Mouse (Mus musculus) testis, adult 2 months (tissue): ENCODE results near the gene Radil. TPM values are rescaled to one million over a fixed set of nuclear protein-coding genes. Genes with fewer than 3 reads are reported as not detected.

Source experiments
- H3K27ac ChIP-seq: fragments of 200-500 bp; 2 replicates; pipeline ENCODE4 v1.5.1; 2012; ENCODE audit warnings: low read depth, low read length; ENCODE audit not compliant: control insufficient read depth, insufficient read depth
- H3K27me3 ChIP-seq: fragments of 200-500 bp; 2 replicates; pipeline ENCODE4 v1.6.1; 2012; ENCODE audit warnings: mild to moderate bottlenecking, low read length, moderate library complexity; ENCODE audit not compliant: control insufficient read depth, insufficient read depth
- H3K36me3 ChIP-seq: fragments of 200-500 bp; 2 replicates; pipeline ENCODE4 v1.6.1; 2012; ENCODE audit warnings: mild to moderate bottlenecking, low read length; ENCODE audit not compliant: control insufficient read depth, insufficient read depth
- H3K4me1 ChIP-seq: fragments of 200-500 bp; 2 replicates; pipeline ENCODE4 v1.6.1; 2012; ENCODE audit warnings: low read length; ENCODE audit not compliant: control insufficient read depth, insufficient read depth
- H3K4me3 ChIP-seq: fragments of 200-500 bp; 2 replicates; pipeline ENCODE4 v1.5.1; 2012; ENCODE audit warnings: low read depth, mild to moderate bottlenecking, low read length, moderate library complexity, mixed read lengths; ENCODE audit not compliant: control insufficient read depth
- CTCF ChIP-seq: fragments of 200-500 bp; IDR thresholded peaks from 2 replicates; pipeline ENCODE4 v1.5.1; 2012; ENCODE audit warnings: low read depth, mild to moderate bottlenecking, inconsistent platforms, low read length, moderate library complexity; ENCODE audit not compliant: control insufficient read depth, insufficient read depth, insufficient replicate concordance
- POLR2A ChIP-seq: fragments of 200-500 bp; IDR thresholded peaks from 2 replicates; pipeline ENCODE4 v1.6.1; 2012; ENCODE audit warnings: low read depth, mild to moderate bottlenecking, inconsistent platforms, low read length, moderate library complexity; ENCODE audit not compliant: control insufficient read depth
- polyA plus RNA-seq: library from polyadenylated mRNA; depleted of rRNA; stranded (reverse); fragments of >200 nt; gene quantifications from 2 replicates; pipeline ENCODE4 v1.2.3, GENCODE M21; 2012

Gene Radil
- polyA plus RNA-seq, 1 experiment: 38.2 TPM

DNA sequence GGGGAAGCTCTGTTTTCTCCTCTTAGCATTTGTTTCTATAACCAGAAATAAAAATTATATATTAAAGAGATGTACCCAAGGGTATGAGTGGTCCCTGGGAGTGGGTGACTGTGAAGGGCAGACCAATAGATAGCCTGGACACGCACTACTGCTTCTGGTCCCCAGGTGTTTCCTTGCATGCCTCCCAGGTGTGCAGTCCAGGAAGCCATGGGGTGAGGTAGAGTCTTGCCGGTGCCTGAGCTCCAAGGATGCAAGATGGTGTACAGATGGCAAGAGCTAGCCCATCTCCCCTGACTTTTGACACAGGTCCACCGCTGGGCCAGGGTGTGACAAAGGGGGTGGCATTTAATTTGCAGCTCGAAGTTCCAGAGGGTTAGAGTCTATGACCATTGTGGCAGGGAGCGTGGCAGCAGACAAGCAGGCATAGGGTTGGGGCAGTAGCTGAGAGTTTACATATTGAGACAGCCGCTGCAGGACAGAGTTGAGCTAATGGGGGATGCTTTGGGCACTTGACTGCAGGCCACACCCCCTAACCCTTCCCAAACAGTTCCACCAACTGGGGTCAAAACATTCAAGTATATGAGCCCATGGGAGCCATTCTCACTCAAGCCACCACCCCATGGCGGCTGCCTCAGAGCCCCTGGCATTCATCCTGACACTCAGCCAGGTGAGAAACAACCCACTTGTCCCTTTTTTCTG lies 88.8 kb downstream of the Radil start:
- H3K4me3 ChIP-seq: no peak overlapping the region
- TF ChIP-seq CTCF: no peak
- no peak for TF ChIP-seq POLR2A
- no peak overlapping the region for H3K27ac ChIP-seq
- no peaks in the 10 kb centered on the region for H3K36me3 ChIP-seq
- no peaks in the 10 kb centered on the region for H3K27me3 ChIP-seq
- H3K4me1 ChIP-seq: peaks cover 15% of the 10 kb centered on the region

DNA sequence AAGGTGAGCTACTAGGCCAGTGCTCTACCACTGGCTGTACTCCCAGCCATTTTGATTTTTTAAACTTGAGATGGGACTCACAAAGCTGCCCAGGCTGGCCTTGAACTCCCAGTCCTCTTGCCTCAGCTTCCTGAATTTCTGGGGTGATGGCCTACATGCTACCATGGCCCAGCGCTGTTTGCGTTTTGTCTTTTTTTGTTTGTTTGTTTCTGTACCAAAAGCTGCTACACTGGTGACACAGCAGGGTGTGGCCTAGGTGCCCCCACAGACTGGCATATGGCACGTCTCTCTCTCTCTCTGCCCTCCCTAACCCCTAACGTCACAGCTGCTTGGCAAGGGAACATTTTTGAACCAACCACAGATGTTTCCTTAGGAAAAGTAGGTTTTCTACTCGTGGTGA lies 91.1 kb downstream of the Radil start:
- Histone ChIP-seq H3K36me3 (no peaks in the 10 kb centered on the region; the same call in 1 of the 2 replicates), H3K27ac (no peak overlapping the region), H3K4me1 (peaks cover 13% of the 10 kb centered on the region), H3K4me3 (no peak overlapping the region), H3K27me3 (no peaks in the 10 kb centered on the region)
- TF ChIP-seq CTCF: no peak
- TF ChIP-seq POLR2A: no peak

DNA sequence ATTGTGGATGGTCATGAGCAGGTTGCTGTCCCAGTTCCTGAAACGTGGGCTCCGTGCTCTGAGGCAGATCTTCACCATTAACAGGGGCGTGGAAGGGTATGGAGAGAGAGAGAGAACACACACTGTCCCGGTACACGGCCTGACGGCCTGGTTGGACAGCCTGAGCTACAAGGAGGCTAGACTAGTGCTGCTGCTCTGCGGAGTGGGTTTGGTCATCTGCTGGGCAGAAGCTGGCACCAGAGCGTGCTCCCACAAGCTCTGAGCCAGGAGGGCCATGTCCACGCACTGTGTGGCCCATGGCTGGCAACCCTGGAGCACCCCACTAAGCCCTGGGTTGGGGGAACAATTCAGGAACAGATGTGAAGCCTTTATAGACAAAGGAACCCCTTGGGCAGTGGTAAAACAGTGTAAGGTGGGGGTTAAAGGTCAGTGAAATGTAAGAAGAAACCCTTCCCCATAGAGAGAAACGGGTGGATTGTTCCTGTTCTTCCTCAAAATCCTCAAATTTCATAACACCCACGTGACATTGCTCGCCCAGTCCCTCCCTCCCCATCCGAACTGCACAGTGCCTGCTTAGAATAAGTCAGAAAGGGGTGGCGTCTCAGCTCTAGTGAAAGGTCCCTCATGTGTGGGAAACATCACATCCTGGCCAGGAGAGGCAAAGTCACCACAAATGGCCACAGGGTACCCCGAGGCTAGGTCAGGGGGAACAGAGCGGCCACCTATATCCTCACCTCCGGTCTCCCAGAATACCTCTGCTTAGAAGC lies 91.9 kb downstream of the Radil start:
- no peak for TF ChIP-seq CTCF
- Histone ChIP-seq H3K4me3 (no peak overlapping the region), H3K36me3 (no peaks in the 10 kb centered on the region; the same call in 1 of the 2 replicates), H3K4me1 (peaks cover 8% of the 10 kb centered on the region), H3K27ac (no peak overlapping the region), H3K27me3 (no peaks in the 10 kb centered on the region)

DNA sequence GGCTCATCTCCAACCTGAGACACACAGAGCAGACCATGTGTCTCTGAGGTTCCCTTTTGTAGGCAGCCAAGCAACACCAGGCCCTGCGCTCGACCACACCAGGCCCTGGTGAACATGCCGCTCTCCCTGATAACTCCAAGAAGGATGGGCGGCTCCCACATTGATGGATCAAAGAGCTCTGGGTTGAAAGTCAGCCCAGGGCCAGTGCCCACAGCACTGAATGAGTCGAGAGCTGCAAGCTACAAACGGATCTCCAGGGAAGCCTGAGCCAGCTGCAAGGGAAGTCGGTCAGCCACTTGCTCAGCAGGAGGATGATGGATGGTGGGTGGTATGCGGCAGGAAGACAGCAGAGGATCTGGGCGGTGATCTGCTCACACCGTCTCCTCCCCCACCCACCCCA lies 93.6 kb downstream of the Radil start:
- TF ChIP-seq CTCF: no peak
- no peak for TF ChIP-seq POLR2A
- H3K36me3 ChIP-seq: no peaks in the 10 kb centered on the region; the same call in 1 of the 2 replicates
- H3K4me3 ChIP-seq: no peak overlapping the region
- no peaks in the 10 kb centered on the region for H3K27me3 ChIP-seq
- H3K4me1 ChIP-seq: peaks cover 4% of the 10 kb centered on the region
- H3K27ac ChIP-seq: no peak overlapping the region

DNA sequence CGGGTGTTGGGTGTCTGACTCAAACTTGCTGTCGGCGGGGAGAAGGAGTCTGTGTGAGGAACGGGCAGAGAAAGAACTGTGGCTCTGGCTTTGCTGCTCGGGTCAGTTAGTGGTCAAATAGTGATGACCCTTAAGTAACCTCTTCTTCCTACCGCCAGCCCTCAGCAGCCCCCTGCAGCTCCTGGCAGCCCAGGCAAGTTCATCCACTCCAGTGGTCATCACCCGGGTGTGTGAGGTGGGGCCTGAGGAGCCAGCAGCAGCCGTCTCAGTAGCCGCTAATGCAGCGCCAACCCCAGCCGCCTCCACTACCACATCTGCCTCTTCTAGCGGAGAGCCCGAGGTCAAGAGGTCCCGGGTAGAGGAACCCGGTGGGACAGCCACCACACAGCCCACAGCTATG lies 94.6 kb downstream of the Radil start:
- TF ChIP-seq POLR2A (no peak), CTCF (no peak)
- Histone ChIP-seq H3K27ac (no peak overlapping the region), H3K4me1 (peaks cover 4% of the 10 kb centered on the region), H3K36me3 (no peaks in the 10 kb centered on the region; the same call in 1 of the 2 replicates), H3K27me3 (no peaks in the 10 kb centered on the region), H3K4me3 (no peak overlapping the region)

DNA sequence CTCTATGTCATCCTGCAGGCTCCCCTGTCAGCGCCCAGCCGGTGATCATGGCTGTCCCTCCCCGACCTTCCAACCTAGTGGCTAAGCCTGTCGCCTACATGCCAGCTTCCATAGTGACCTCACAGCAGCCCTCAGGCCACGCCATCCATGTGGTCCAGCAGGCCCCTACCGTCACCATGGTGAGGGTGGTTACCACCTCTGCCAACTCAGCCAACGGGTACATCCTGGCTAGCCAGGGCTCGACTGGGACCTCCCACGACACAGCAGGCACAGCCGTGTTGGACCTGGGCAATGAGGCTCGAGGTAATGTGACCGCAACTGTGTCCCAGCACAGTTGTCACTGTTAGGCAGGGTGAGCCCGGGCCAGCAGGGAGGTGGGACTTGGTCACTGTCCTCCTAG lies 97.2 kb downstream of the Radil start:
- no peaks in the 10 kb centered on the region for H3K27me3 ChIP-seq
- H3K4me3 ChIP-seq: no peak overlapping the region
- no peak overlapping the region for H3K27ac ChIP-seq
- H3K4me1 ChIP-seq: no peaks in the 10 kb centered on the region
- no peak for TF ChIP-seq POLR2A
- no peaks in the 10 kb centered on the region; the same call in 1 of the 2 replicates for H3K36me3 ChIP-seq

DNA sequence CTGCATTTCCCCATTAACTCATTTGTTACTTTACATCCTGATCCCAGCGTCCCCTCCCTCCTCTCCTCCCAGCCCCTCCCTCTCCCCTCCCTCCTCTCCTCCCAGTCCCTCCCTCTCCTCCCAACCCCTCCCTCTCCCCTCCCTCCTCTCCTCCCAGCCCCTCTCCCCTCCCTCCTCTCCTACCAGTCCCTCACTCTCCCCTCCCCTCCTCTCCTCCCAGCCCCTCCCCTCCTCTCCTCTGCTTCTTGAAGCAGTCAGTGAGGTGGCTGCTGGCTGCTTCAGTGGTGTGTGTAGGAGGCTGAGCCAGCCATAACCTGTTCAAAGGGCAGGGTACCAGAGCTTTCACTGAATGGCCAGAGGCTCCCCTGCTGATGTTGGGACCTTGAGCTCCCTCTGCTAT lies 99.1 kb downstream of the Radil start:
- no peaks in the 10 kb centered on the region for H3K4me1 ChIP-seq
- H3K4me3 ChIP-seq: no peak overlapping the region
- no peaks in the 10 kb centered on the region; the same call in 1 of the 2 replicates for H3K36me3 ChIP-seq
- no peak overlapping the region for H3K27ac ChIP-seq
- TF ChIP-seq CTCF (no peak), POLR2A (no peak)
- H3K27me3 ChIP-seq: no peaks in the 10 kb centered on the region

DNA sequence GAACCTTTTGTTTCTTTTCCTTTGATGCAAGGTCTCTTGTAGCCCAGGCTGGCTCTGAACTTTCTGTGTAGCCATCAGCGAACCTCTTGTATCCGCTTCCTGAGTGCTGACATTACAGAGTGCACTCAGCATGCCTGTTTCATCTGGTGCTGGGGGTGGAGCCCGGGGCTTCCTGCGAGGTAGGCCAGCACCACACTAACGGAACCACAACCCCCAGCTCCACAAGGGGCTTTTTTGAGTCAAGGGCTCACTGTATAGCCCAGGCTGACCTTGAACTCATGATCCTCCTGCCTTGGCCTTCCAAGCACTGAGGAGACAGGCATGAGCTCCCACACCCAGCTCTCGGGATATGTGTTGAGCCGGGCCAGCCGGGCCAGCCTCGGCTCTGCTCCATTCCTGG lies 100.1 kb downstream of the Radil start:
- TF ChIP-seq CTCF (no peak), POLR2A (no peak)
- no peak overlapping the region for H3K27ac ChIP-seq
- no peaks in the 10 kb centered on the region; the same call in 1 of the 2 replicates for H3K36me3 ChIP-seq

More for the DNA sequence above, 100.1 kb downstream of the Radil start:
- H3K4me1 ChIP-seq: no peaks in the 10 kb centered on the region
- H3K4me3 ChIP-seq: no peak overlapping the region
- no peaks in the 10 kb centered on the region for H3K27me3 ChIP-seq
